Mouse (Mus musculus) G1E (cell line): ENCODE measurements around the gene Nnmt.

Source experiments
- CTCF ChIP-seq: IDR thresholded peaks from 2 replicates; pipeline ENCODE4 v1.5.1; 2012; ENCODE audit warnings: low read depth, low read length, inconsistent platforms, mixed read lengths
- GATA1 ChIP-seq: IDR thresholded peaks from 2 replicates; pipeline ENCODE4 v1.6.1; 2012; ENCODE audit warnings: borderline replicate concordance, low read length, inconsistent platforms, mixed read lengths
- POLR2AphosphoS5 ChIP-seq: IDR thresholded peaks from 2 replicates; pipeline ENCODE4 v1.6.1; 2012; ENCODE audit warnings: low read depth, low read length, inconsistent platforms; ENCODE audit not compliant: insufficient replicate concordance

DNA sequence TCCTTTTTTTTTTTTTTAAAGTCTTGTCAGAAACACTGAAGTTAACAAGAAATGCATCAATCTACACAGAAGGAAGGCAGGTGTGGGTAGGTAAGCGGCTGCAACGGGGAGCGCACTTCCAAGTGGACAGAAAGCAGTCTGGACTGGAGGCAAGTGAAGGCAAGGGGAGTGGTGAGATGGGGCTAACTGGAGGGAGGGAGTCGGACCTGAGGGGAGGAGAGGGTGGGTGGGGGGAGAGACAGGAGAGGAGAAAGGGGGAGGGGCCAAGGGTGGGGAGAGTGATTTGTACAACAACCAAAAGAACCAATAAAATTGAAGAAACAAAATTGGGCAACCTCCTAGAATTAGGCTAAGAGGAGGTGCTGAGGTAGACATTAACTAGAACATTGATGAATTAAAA lies 47.1 kb upstream of the Nnmt start:
- TF ChIP-seq CTCF (no peak), POLR2AphosphoS5 (no peak), GATA1 (no peak)
